Mouse (Mus musculus) ES-E14 (cell line): ENCODE measurements around the gene Arsa. TPM values are rescaled to one million over a fixed set of nuclear protein-coding genes. Genes with fewer than 3 reads are reported as not detected.

ENCODE experiments used
- DNase-seq: peaks from one replicate; pipeline ENCODE4 v3.0.0-alpha.2; 2013; ENCODE audit warnings: low read depth, low spot score
- H3K27ac ChIP-seq: 2 replicates; pipeline ENCODE4 v1.5.1; 2012; ENCODE audit warnings: low read depth, mild to moderate bottlenecking, low read length, moderate library complexity, mixed read lengths; ENCODE audit not compliant: poor library complexity, insufficient read depth, severe bottlenecking
- H3K36me3 ChIP-seq: 2 replicates; pipeline ENCODE4 v1.6.1; 2012; ENCODE audit warnings: mild to moderate bottlenecking, low read length, moderate library complexity, mixed read lengths; ENCODE audit not compliant: control insufficient read depth, poor library complexity, insufficient read depth, severe bottlenecking
- H3K4me1 ChIP-seq, 2 experiments: fragments of 150-350 bp in 1 of 2; sonication (generic) in 1 of 2; 2 replicates each; pipeline ENCODE4 v1.6.1; 2012; ENCODE audit warnings: low read length in 2 of 2, mild to moderate bottlenecking in 1 of 2, mixed read lengths in 1 of 2; ENCODE audit not compliant: control insufficient read depth in 2 of 2, insufficient read depth in 2 of 2, poor library complexity in 1 of 2
- H3K4me3 ChIP-seq, 2 experiments: fragments of 150-350 bp in 1 of 2; sonication (generic) in 1 of 2; 2 replicates each; pipeline ENCODE4 v1.5.1; 2012; ENCODE audit warnings: low read length in 2 of 2, low read depth in 1 of 2, mild to moderate bottlenecking in 1 of 2, mixed read lengths in 1 of 2; ENCODE audit not compliant: insufficient read depth in 1 of 2, poor library complexity in 1 of 2, severe bottlenecking in 1 of 2
- H3K9ac ChIP-seq: 2 replicates; pipeline ENCODE4 v1.6.1; 2012; ENCODE audit warnings: low read depth, mild to moderate bottlenecking, low read length, mixed read lengths; ENCODE audit not compliant: poor library complexity, insufficient read depth, severe bottlenecking
- H3K9me3 ChIP-seq: fragments of 150-350 bp; sonication (generic); 2 replicates; pipeline ENCODE4 v1.6.1; 2012; ENCODE audit warnings: low read depth, mild to moderate bottlenecking, low read length; ENCODE audit not compliant: control insufficient read depth, insufficient read depth
- CHD2 ChIP-seq: IDR thresholded peaks from 2 replicates; pipeline ENCODE4 v1.6.1; 2014; ENCODE audit warnings: mild to moderate bottlenecking, low read depth, low read length, inconsistent platforms
- HCFC1 ChIP-seq: IDR thresholded peaks from 2 replicates; pipeline ENCODE4 v1.6.1; 2012; ENCODE audit warnings: low read length, inconsistent platforms, borderline replicate concordance; ENCODE audit not compliant: insufficient read depth
- MAFK ChIP-seq: IDR thresholded peaks from 2 replicates; pipeline ENCODE4 v1.6.1; 2014; ENCODE audit warnings: mild to moderate bottlenecking, low read depth, low read length, inconsistent platforms; ENCODE audit not compliant: insufficient read depth
- ZC3H11A ChIP-seq: IDR thresholded peaks from 2 replicates; pipeline ENCODE4 v1.6.1; 2012; ENCODE audit warnings: low read depth, mild to moderate bottlenecking, inconsistent platforms, low read length, borderline replicate concordance
- ZNF384 ChIP-seq: IDR thresholded peaks from 2 replicates; pipeline ENCODE4 v1.6.1; 2012; ENCODE audit warnings: low read depth, low read length, inconsistent platforms
- in situ Hi-C, 2 experiments: fragments of 600-800 bp; cut with MboI; formaldehyde crosslinking; loops; one replicate each; pipeline ENCODE4 v1.15.1; 2025; ENCODE audit warnings: low sequenced_read_pairs in 2 of 2, inconsistent platforms in 1 of 2; ENCODE audit not compliant: unreplicated experiment in 2 of 2
- total RNA-seq: library from RNA; depleted of rRNA; stranded (reverse); fragments of 300-350 nt; gene quantifications from 2 replicates; pipeline ENCODE4 v1.2.3, GENCODE M21; 2012

The Arsa gene
- total RNA-seq, 1 experiment: 11.7 TPM

- Histone ChIP-seq H3K36me3 (peaks cover 10% of the 10 kb centered on the region; the same call in 1 of the 2 replicates), H3K9ac (peak overlapping the region; percentile 74), H3K4me3 (peak overlapping the region; percentile 71 to 79), H3K9me3 (no peaks in the 10 kb centered on the region), H3K27ac (peak overlapping the region; percentile 72), H3K4me1 (peaks cover 11 to 40% of the 10 kb centered on the region in 2 experiments; a peak in 3 of 4 replicates)
- in situ Hi-C loops: no loop called here
- DNase-seq: no peak
- TF ChIP-seq MAFK (no peak), ZNF384 (no peak), CHD2 (no peak), HCFC1 (no peak), ZC3H11A (no peak)
These were observed 780 bp downstream of the Arsa start for GRCm38 (mm10) chr15:89476475-89476815.

GRCm38 (mm10) chr15:89475611-89476474 is 1.4 kb downstream of the Arsa start:
- peak; percentile 92 for DNase-seq
- in situ Hi-C loops: no loop called here
- no peak for TF ChIP-seq ZC3H11A
- no peak for TF ChIP-seq MAFK
- TF ChIP-seq ZNF384: no peak
- TF ChIP-seq CHD2: no peak
- no peak for TF ChIP-seq HCFC1

GRCm38 (mm10) chr15:89475293-89475600 is 2.0 kb downstream of the Arsa start:
- in situ Hi-C loops: no loop called here
- Histone ChIP-seq H3K27ac (no peak overlapping the region), H3K4me1 (peaks cover 5 to 37% of the 10 kb centered on the region in 2 experiments; a peak in 3 of 4 replicates), H3K36me3 (peaks cover 9% of the 10 kb centered on the region; the same call in 1 of the 2 replicates), H3K9ac (peak overlapping the region; percentile 68; the same call in 1 of the 2 replicates), H3K4me3 (peak overlapping the region; percentile 63 to 79; a peak in 3 of 4 replicates), H3K9me3 (no peaks in the 10 kb centered on the region)
- no peak for TF ChIP-seq ZC3H11A
- no peak for TF ChIP-seq MAFK
- DNase-seq: no peak

More at GRCm38 (mm10) chr15:89475611-89476474, 1.4 kb downstream of the Arsa start:
- Histone ChIP-seq H3K4me3 (peak overlapping the region; percentile 71 to 79), H3K9ac (peak overlapping the region; percentile 74), H3K4me1 (peaks cover 8 to 43% of the 10 kb centered on the region in 2 experiments; a peak in 3 of 4 replicates), H3K9me3 (no peaks in the 10 kb centered on the region), H3K27ac (peak overlapping the region; percentile 72), H3K36me3 (peaks cover 10% of the 10 kb centered on the region; the same call in 1 of the 2 replicates)

GRCm38 (mm10) chr15:89474596-89475292 is 2.5 kb downstream of the Arsa start:
- H3K36me3 ChIP-seq: peaks cover 6% of the 10 kb centered on the region; the same call in 1 of the 2 replicates
- H3K9ac ChIP-seq: 0 out of 2 replicates have a peak overlapping the region, but pooled peaks have one; percentile 68
- no peaks in the 10 kb centered on the region for H3K9me3 ChIP-seq
- DNase-seq: no peak
- H3K27ac ChIP-seq: no peak overlapping the region
- in situ Hi-C loops: no loop called here
- H3K4me3 ChIP-seq: peak overlapping the region in 1 of 2 experiments; percentile 63; a peak in 1 of 4 replicates
- peaks cover 7 to 33% of the 10 kb centered on the region in 2 experiments; a peak in 3 of 4 replicates for H3K4me1 ChIP-seq
- TF ChIP-seq HCFC1: no peak
- no peak for TF ChIP-seq ZNF384
- no peak for TF ChIP-seq CHD2
- no peak for TF ChIP-seq ZC3H11A
- no peak for TF ChIP-seq MAFK
